Mouse (Mus musculus) bone marrow, adult 2 months (tissue): ENCODE data around the gene Elmod2. TPM values are rescaled to one million over a fixed set of nuclear protein-coding genes. Genes with fewer than 3 reads are reported as not detected.

Source experiments
- H3K27ac ChIP-seq: fragments of 200-500 bp; 2 replicates; pipeline ENCODE4 v1.5.1; 2012; ENCODE audit warnings: low read depth, mild to moderate bottlenecking, control low read depth, inconsistent platforms, low read length; ENCODE audit not compliant: control insufficient read depth, poor library complexity, insufficient read depth
- H3K4me1 ChIP-seq: fragments of 200-500 bp; 2 replicates; pipeline ENCODE4 v1.6.1; 2011; ENCODE audit warnings: low read length; ENCODE audit not compliant: control insufficient read depth, insufficient read depth
- H3K4me3 ChIP-seq: fragments of 200-500 bp; replicated peaks from 2 replicates; pipeline ENCODE3; 2011; ENCODE audit warnings: mild to moderate bottlenecking, low read depth, low read length, control low read depth; ENCODE audit not compliant: control insufficient read depth
- CTCF ChIP-seq: fragments of 200-500 bp; IDR thresholded peaks from 2 replicates; pipeline ENCODE4 v1.5.1; 2011; ENCODE audit warnings: low read length, control low read depth; ENCODE audit not compliant: control insufficient read depth, insufficient read depth
- POLR2A ChIP-seq: fragments of 200-500 bp; IDR thresholded peaks from 2 replicates; pipeline ENCODE4 v1.6.1; 2011; ENCODE audit warnings: low read depth, mild to moderate bottlenecking, control low read depth, low read length, borderline replicate concordance; ENCODE audit not compliant: control insufficient read depth
- WGBS: fragments of 180-500 bp; shearing (Covaris S2); methylation state at CpG from one replicate; pipeline ENCODE4 v1.1.7; 2018; 5-methylcytosine and 5-hydroxymethylcytosine counted together
- polyA plus RNA-seq: library from polyadenylated mRNA; stranded (reverse); fragments of >200 nt; gene quantifications from 2 replicates; pipeline ENCODE4 v1.2.4, GENCODE M21; 2011; ENCODE audit warnings: low replicate concordance; ENCODE audit not compliant: missing spikeins, insufficient read depth, insufficient read length

Elmod2 gene
- 2.9 and 4.3 TPM in 2 replicates for polyA plus RNA-seq

- TF ChIP-seq CTCF (no peak), POLR2A (peak; percentile 93)
- Histone ChIP-seq H3K27ac (peak within 1 kb of the TSS; percentile 67), H3K4me1 (no peaks in the 10 kb centered on the region; the same call in 1 of the 2 replicates), H3K4me3 (peak within 1 kb of the TSS; percentile 98)
- under 1% methylated on average over 85 of the region's 85 CpGs for whole genome bisulfite sequencing
Measured at GRCm38 (mm10) chr8:83331899-83332697, at the start of gene Elmod2. Elmod2 (minus strand) TSS chr8:83332486.

- no peak for TF ChIP-seq CTCF
- TF ChIP-seq POLR2A = no peak
- Histone ChIP-seq H3K27ac (no peak overlapping the region), H3K4me1 (no peaks in the 10 kb centered on the region), H3K4me3 (no peak overlapping the region)
- 64% methylated on average over 2 of the region's 2 CpGs for WGBS
Measured at GRCm38 (mm10) chr8:83381016-83381415, 48.7 kb upstream of the Elmod2 start.

GRCm38 (mm10) chr8:83380141-83380540 lies 47.9 kb upstream of the Elmod2 start:
- H3K4me1 ChIP-seq = no peaks in the 10 kb centered on the region
- 45% methylated on average over 4 of the region's 4 CpGs for WGBS
- TF ChIP-seq POLR2A (no peak), CTCF (no peak)
- no peak overlapping the region for H3K4me3 ChIP-seq
- H3K27ac ChIP-seq = no peak overlapping the region

GRCm38 (mm10) chr8:83377231-83377630 lies 44.9 kb upstream of the Elmod2 start:
- Histone ChIP-seq H3K4me1 (no peaks in the 10 kb centered on the region), H3K4me3 (no peak overlapping the region), H3K27ac (no peak overlapping the region)
- TF ChIP-seq CTCF = no peak
- TF ChIP-seq POLR2A = no peak

GRCm38 (mm10) chr8:83363156-83363769 lies 31.0 kb upstream of the Elmod2 start:
- no peak overlapping the region for H3K4me3 ChIP-seq
- no peak for TF ChIP-seq CTCF
- no peak for TF ChIP-seq POLR2A
- no peaks in the 10 kb centered on the region for H3K4me1 ChIP-seq
- H3K27ac ChIP-seq = no peak overlapping the region
- WGBS = 83% methylated on average over 7 of the region's 7 CpGs

GRCm38 (mm10) chr8:83351315-83351714 lies 19.0 kb upstream of the Elmod2 start:
- Histone ChIP-seq H3K4me3 (no peak overlapping the region), H3K4me1 (no peaks in the 10 kb centered on the region), H3K27ac (no peak overlapping the region)
- 55% methylated on average over 2 of the region's 2 CpGs for WGBS
- TF ChIP-seq POLR2A (no peak), CTCF (no peak)

GRCm38 (mm10) chr8:83348263-83348662 lies 16.0 kb upstream of the Elmod2 start, which contains the start of gene Mgat4d:
Mgat4d (plus strand) TSS chr8:83348471.
- Histone ChIP-seq H3K27ac (no peak within 1 kb of the TSS), H3K4me1 (no peaks in the 10 kb centered on the region), H3K4me3 (no peak within 1 kb of the TSS)
- TF ChIP-seq POLR2A (no peak), CTCF (no peak)
- WGBS = 72% methylated on average over 18 of the region's 18 CpGs

- TF ChIP-seq POLR2A = no peak
- TF ChIP-seq CTCF = no peak
- H3K4me1 ChIP-seq = no peaks in the 10 kb centered on the region
- no peak overlapping the region for H3K4me3 ChIP-seq
- no peak overlapping the region for H3K27ac ChIP-seq
Measured at GRCm38 (mm10) chr8:83342693-83343092, 10.4 kb upstream of the Elmod2 start.
